Mouse (Mus musculus): ENCODE data around the gene Pax8. TPM values are rescaled to one million over a fixed set of nuclear protein-coding genes. Genes with fewer than 3 reads are reported as not detected.

The Pax8 gene
- polyA plus RNA-seq, 1 experiment from 2014 or later = 134 TPM

GRCm38 (mm10) chr2:24449111-24449510 lies 26.3 kb downstream of the Pax8 start:
- ATAC-seq (ENCODE audit: low FRiP score, low TSS enrichment) = no peak
- Histone ChIP-seq H3K9ac (replicated peaks; ENCODE audit: low read length) (no peak overlapping the region), H3K4me3 (ENCODE audit: low read length) (no peak overlapping the region), H3K9me3 (ENCODE audit: low read length) (no peaks in the 10 kb centered on the region), H3K27ac (ENCODE audit: low read length) (no peak overlapping the region), H3K4me1 (ENCODE audit: insufficient read depth, low read length) (peaks cover 23% of the 10 kb centered on the region), H3K36me3 (ENCODE audit: insufficient read depth, low read length) (peaks cover 9% of the 10 kb centered on the region; the same call in 1 of the 2 replicates), H3K4me2 (replicated peaks; ENCODE audit: low read depth, low read length) (no peak overlapping the region), H3K27me3 (ENCODE audit: insufficient read depth, low read length) (no peaks in the 10 kb centered on the region)
- WGBS = 70% methylated on average over 4 of the region's 4 CpGs

- no peak overlapping the region for H3K9ac ChIP-seq (replicated peaks; ENCODE audit: low read length)
- 0 out of 2 replicates have a peak overlapping the region, but pooled peaks have one; percentile 1 for H3K27ac ChIP-seq (ENCODE audit: low read length)
- 57% methylated on average over 3 of the region's 3 CpGs for WGBS
- no peaks in the 10 kb centered on the region for H3K27me3 ChIP-seq (ENCODE audit: insufficient read depth, low read length)
- no peak overlapping the region for H3K4me2 ChIP-seq (replicated peaks; ENCODE audit: low read depth, low read length)
- H3K4me3 ChIP-seq (ENCODE audit: low read length) = no peak overlapping the region
- H3K36me3 ChIP-seq (ENCODE audit: insufficient read depth, low read length) = peaks cover 45% of the 10 kb centered on the region
- ATAC-seq (ENCODE audit: low FRiP score, low TSS enrichment) = no peak
- H3K9me3 ChIP-seq (ENCODE audit: low read length) = no peaks in the 10 kb centered on the region
- peaks cover 12% of the 10 kb centered on the region for H3K4me1 ChIP-seq (ENCODE audit: insufficient read depth, low read length)
Observed at GRCm38 (mm10) chr2:24443256-24443790, 32.1 kb downstream of the Pax8 start.

- H3K4me3 ChIP-seq (ENCODE audit: low read length) = no peak overlapping the region
- peaks cover 12% of the 10 kb centered on the region for H3K4me1 ChIP-seq (ENCODE audit: insufficient read depth, low read length)
- H3K27ac ChIP-seq (ENCODE audit: low read length) = no peak overlapping the region
- WGBS = 65% methylated on average over 4 of the region's 4 CpGs
- H3K9ac ChIP-seq (replicated peaks; ENCODE audit: low read length) = no peak overlapping the region
- no peaks in the 10 kb centered on the region for H3K27me3 ChIP-seq (ENCODE audit: insufficient read depth, low read length)
- H3K9me3 ChIP-seq (ENCODE audit: low read length) = no peaks in the 10 kb centered on the region
- ATAC-seq (ENCODE audit: low FRiP score, low TSS enrichment) = no peak
- no peak overlapping the region for H3K4me2 ChIP-seq (replicated peaks; ENCODE audit: low read depth, low read length)
- peaks cover 45% of the 10 kb centered on the region for H3K36me3 ChIP-seq (ENCODE audit: insufficient read depth, low read length)
Observed at GRCm38 (mm10) chr2:24442303-24442925, 33.0 kb downstream of the Pax8 start.

GRCm38 (mm10) chr2:24441899-24442298 lies 33.5 kb downstream of the Pax8 start:
- H3K9ac ChIP-seq (replicated peaks; ENCODE audit: low read length) = no peak overlapping the region
- H3K27ac ChIP-seq (ENCODE audit: low read length) = no peak overlapping the region
- H3K4me2 ChIP-seq (replicated peaks; ENCODE audit: low read depth, low read length) = no peak overlapping the region
- peaks cover 12% of the 10 kb centered on the region for H3K4me1 ChIP-seq (ENCODE audit: insufficient read depth, low read length)
- H3K27me3 ChIP-seq (ENCODE audit: insufficient read depth, low read length) = no peaks in the 10 kb centered on the region
- no peak overlapping the region for H3K4me3 ChIP-seq (ENCODE audit: low read length)
- peaks cover 45% of the 10 kb centered on the region for H3K36me3 ChIP-seq (ENCODE audit: insufficient read depth, low read length)
- H3K9me3 ChIP-seq (ENCODE audit: low read length) = no peaks in the 10 kb centered on the region
- ATAC-seq (ENCODE audit: low FRiP score, low TSS enrichment) = no peak

GRCm38 (mm10) chr2:24440056-24440455 lies 35.3 kb downstream of the Pax8 start:
- no peak overlapping the region for H3K9ac ChIP-seq (replicated peaks; ENCODE audit: low read length)
- H3K4me2 ChIP-seq (replicated peaks; ENCODE audit: low read depth, low read length) = no peak overlapping the region
- H3K27ac ChIP-seq (ENCODE audit: low read length) = no peak overlapping the region
- H3K4me1 ChIP-seq (ENCODE audit: insufficient read depth, low read length) = peaks cover 5% of the 10 kb centered on the region
- WGBS = 76% methylated on average over 2 of the region's 2 CpGs
- no peak overlapping the region for H3K4me3 ChIP-seq (ENCODE audit: low read length)
- H3K27me3 ChIP-seq (ENCODE audit: insufficient read depth, low read length) = no peaks in the 10 kb centered on the region
- no peak for ATAC-seq (ENCODE audit: low FRiP score, low TSS enrichment)
- no peaks in the 10 kb centered on the region for H3K9me3 ChIP-seq (ENCODE audit: low read length)
- peaks cover 58% of the 10 kb centered on the region for H3K36me3 ChIP-seq (ENCODE audit: insufficient read depth, low read length)

- Histone ChIP-seq H3K9ac (replicated peaks; ENCODE audit: low read length) (no peak overlapping the region), H3K9me3 (ENCODE audit: low read length) (no peaks in the 10 kb centered on the region), H3K27ac (ENCODE audit: low read length) (no peak overlapping the region), H3K36me3 (ENCODE audit: insufficient read depth, low read length) (peaks cover 39% of the 10 kb centered on the region), H3K4me3 (ENCODE audit: low read length) (no peak overlapping the region), H3K4me1 (ENCODE audit: insufficient read depth, low read length) (peaks cover 5% of the 10 kb centered on the region), H3K27me3 (ENCODE audit: insufficient read depth, low read length) (no peaks in the 10 kb centered on the region), H3K4me2 (replicated peaks; ENCODE audit: low read depth, low read length) (no peak overlapping the region)
- 85% methylated on average over 11 of the region's 11 CpGs for WGBS
- no peak for ATAC-seq (ENCODE audit: low FRiP score, low TSS enrichment)
Observed at GRCm38 (mm10) chr2:24435699-24436098, 39.7 kb downstream of the Pax8 start.

- H3K4me1 ChIP-seq (ENCODE audit: insufficient read depth, low read length) = peaks cover 8% of the 10 kb centered on the region
- no peak for ATAC-seq (ENCODE audit: low FRiP score, low TSS enrichment)
- no peak overlapping the region for H3K9ac ChIP-seq (replicated peaks; ENCODE audit: low read length)
- peaks cover 34% of the 10 kb centered on the region for H3K36me3 ChIP-seq (ENCODE audit: insufficient read depth, low read length)
- no peaks in the 10 kb centered on the region for H3K9me3 ChIP-seq (ENCODE audit: low read length)
- no peak overlapping the region for H3K27ac ChIP-seq (ENCODE audit: low read length)
- H3K4me2 ChIP-seq (replicated peaks; ENCODE audit: low read depth, low read length) = no peak overlapping the region
- no peaks in the 10 kb centered on the region for H3K27me3 ChIP-seq (ENCODE audit: insufficient read depth, low read length)
- WGBS = 81% methylated on average over 2 of the region's 2 CpGs
- no peak overlapping the region for H3K4me3 ChIP-seq (ENCODE audit: low read length)
Observed at GRCm38 (mm10) chr2:24434670-24435069, 40.7 kb downstream of the Pax8 start.

GRCm38 (mm10) chr2:24429806-24430205 lies 45.6 kb downstream of the Pax8 start:
- Histone ChIP-seq H3K36me3 (ENCODE audit: insufficient read depth, low read length) (peaks cover 13% of the 10 kb centered on the region; the same call in 1 of the 2 replicates), H3K9me3 (ENCODE audit: low read length) (no peaks in the 10 kb centered on the region), H3K4me1 (ENCODE audit: insufficient read depth, low read length) (peaks cover 24% of the 10 kb centered on the region), H3K27me3 (ENCODE audit: insufficient read depth, low read length) (no peaks in the 10 kb centered on the region), H3K9ac (replicated peaks; ENCODE audit: low read length) (no peak overlapping the region), H3K4me2 (replicated peaks; ENCODE audit: low read depth, low read length) (no peak overlapping the region), H3K27ac (ENCODE audit: low read length) (peak overlapping the region; percentile 72), H3K4me3 (ENCODE audit: low read length) (no peak overlapping the region)
- ATAC-seq (ENCODE audit: low FRiP score, low TSS enrichment) = no peak
- WGBS = 86% methylated on average over 4 of the region's 4 CpGs

- Histone ChIP-seq H3K4me2 (replicated peaks; ENCODE audit: low read depth, low read length) (no peak overlapping the region), H3K9me3 (ENCODE audit: low read length) (no peaks in the 10 kb centered on the region), H3K36me3 (ENCODE audit: insufficient read depth, low read length) (peaks cover 13% of the 10 kb centered on the region; the same call in 1 of the 2 replicates), H3K4me1 (ENCODE audit: insufficient read depth, low read length) (peaks cover 29% of the 10 kb centered on the region), H3K27me3 (ENCODE audit: insufficient read depth, low read length) (no peaks in the 10 kb centered on the region), H3K27ac (ENCODE audit: low read length) (peak overlapping the region; percentile 95), H3K4me3 (ENCODE audit: low read length) (no peak overlapping the region), H3K9ac (replicated peaks; ENCODE audit: low read length) (no peak overlapping the region)
- WGBS = 28% methylated on average over 12 of the region's 12 CpGs
- ATAC-seq (ENCODE audit: low FRiP score, low TSS enrichment) = peak; percentile 96
Observed at GRCm38 (mm10) chr2:24427866-24428675, 47.3 kb downstream of the Pax8 start.

- Histone ChIP-seq H3K9ac (replicated peaks; ENCODE audit: low read length) (no peak overlapping the region), H3K36me3 (ENCODE audit: insufficient read depth, low read length) (peaks cover 20% of the 10 kb centered on the region), H3K4me2 (replicated peaks; ENCODE audit: low read depth, low read length) (no peak overlapping the region), H3K4me1 (ENCODE audit: insufficient read depth, low read length) (peaks cover 44% of the 10 kb centered on the region), H3K27me3 (ENCODE audit: insufficient read depth, low read length) (no peaks in the 10 kb centered on the region), H3K4me3 (ENCODE audit: low read length) (no peak overlapping the region), H3K27ac (ENCODE audit: low read length) (peak overlapping the region; percentile 58), H3K9me3 (ENCODE audit: low read length) (no peaks in the 10 kb centered on the region)
- no peak for ATAC-seq (ENCODE audit: low FRiP score, low TSS enrichment)
- 72% methylated on average over 2 of the region's 2 CpGs for WGBS
Observed at GRCm38 (mm10) chr2:24425630-24426029, 49.8 kb downstream of the Pax8 start.

All from kidney, embryonic 16.5 days (tissue).